Mouse (Mus musculus) embryonic facial prominence, embryonic 11.5 days (tissue): ENCODE results near the gene Lyst. TPM values are rescaled to one million over a fixed set of nuclear protein-coding genes. Genes with fewer than 3 reads are reported as not detected.
A peak's percentile ranks its signal among the peaks of the same experiment; 100 is the strongest.

ENCODE experiments used
- ATAC-seq: fragments of 200-750 bp; cut with Nextera tagmentation; replicated peaks from 2 replicates; pipeline ENCODE4 v1.8.0; 2017; ENCODE audit warnings: low read depth; ENCODE audit not compliant: insufficient number of reproducible peaks, low FRiP score, low TSS enrichment
- DNase-seq: peaks from one replicate; pipeline ENCODE4 v3.0.0-alpha.2; 2015; ENCODE audit warnings: low spot score
- H3K27ac ChIP-seq: fragments of 300-500 bp; sonication (generic); replicated peaks from 2 replicates; pipeline ENCODE4 v1.5.1; 2014; ENCODE audit warnings: mild to moderate bottlenecking, low read depth, low read length, control low read depth
- H3K27me3 ChIP-seq: fragments of 300-500 bp; sonication (generic); 2 replicates; pipeline ENCODE4 v1.6.1; 2014; ENCODE audit warnings: mild to moderate bottlenecking, low read length, moderate library complexity, mixed read lengths; ENCODE audit not compliant: control insufficient read depth, insufficient read depth
- H3K36me3 ChIP-seq: fragments of 300-500 bp; sonication (generic); replicated peaks from 2 replicates; pipeline ENCODE4 v1.6.1; 2014; ENCODE audit warnings: low read depth, mild to moderate bottlenecking, low read length, moderate library complexity, mixed read lengths; ENCODE audit not compliant: control insufficient read depth, insufficient read depth
- H3K4me1 ChIP-seq: fragments of 300-500 bp; sonication (generic); 2 replicates; pipeline ENCODE4 v1.6.1; 2014; ENCODE audit warnings: low read length, mixed read lengths; ENCODE audit not compliant: control insufficient read depth, insufficient read depth
- H3K4me2 ChIP-seq: fragments of 300-500 bp; sonication (generic); 2 replicates; pipeline ENCODE4 v1.6.1; 2014; ENCODE audit warnings: low read depth, mild to moderate bottlenecking, control low read depth, low read length, moderate library complexity
- H3K4me3 ChIP-seq: fragments of 300-500 bp; sonication (generic); 2 replicates; pipeline ENCODE4 v1.5.1; 2014; ENCODE audit warnings: low read depth, low read length, control low read depth
- H3K9ac ChIP-seq: fragments of 300-500 bp; sonication (generic); replicated peaks from 2 replicates; pipeline ENCODE4 v1.6.1; 2014; ENCODE audit warnings: mild to moderate bottlenecking, control low read depth, low read length
- H3K9me3 ChIP-seq: fragments of 300-500 bp; sonication (generic); replicated peaks from 2 replicates; pipeline ENCODE4 v1.6.1; 2016; ENCODE audit warnings: mild to moderate bottlenecking, low read length, inconsistent platforms, mixed read lengths; ENCODE audit not compliant: control insufficient read depth
- WGBS: fragments of 180-500 bp; shearing (Covaris S2); extraction: QIAGEN DNeasy Blood & Tissue Kit; methylation state at CpG from one replicate; pipeline ENCODE4 v1.1.7; 2014; 5-methylcytosine and 5-hydroxymethylcytosine counted together
- polyA plus RNA-seq: library from polyadenylated mRNA; unstranded; fragments of >200 nt; fragmentation: Nextera tagmentation; extraction: Ambion mirVana; gene quantifications from 2 replicates; pipeline ENCODE4 v1.2.1, GENCODE M21; 2014

Gene Lyst
- polyA plus RNA-seq, 1 experiment from 2014 or later = 1.6 TPM

DNA sequence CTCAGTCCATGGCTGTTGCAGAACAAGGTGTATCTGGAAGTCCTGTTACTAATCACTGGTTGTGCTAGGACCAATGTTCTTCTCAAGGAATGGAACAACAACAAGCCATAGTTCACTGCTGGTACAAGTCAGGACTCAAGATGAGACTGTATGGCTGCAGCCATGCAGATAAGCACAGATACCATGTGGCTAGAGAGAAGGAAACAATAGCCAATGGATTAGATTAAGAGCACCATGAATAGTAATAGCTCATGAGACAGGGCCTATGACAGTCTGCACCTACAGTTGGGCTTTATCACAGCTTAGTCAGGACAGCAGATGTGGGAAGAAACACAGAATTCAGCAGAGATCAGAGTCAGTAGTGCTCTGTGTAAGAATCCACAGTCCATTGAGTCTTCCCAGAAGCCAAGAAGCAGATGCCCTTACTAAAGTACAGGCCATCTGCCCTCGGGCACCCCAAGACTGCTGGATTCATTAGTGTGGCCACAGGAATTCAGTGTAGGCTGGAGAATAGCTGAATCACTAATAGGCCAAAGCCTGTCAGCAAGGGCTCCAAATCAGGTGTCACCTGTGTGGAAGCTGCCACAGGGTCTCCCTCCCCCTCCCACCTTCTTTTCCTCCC is 188.8 kb downstream of the Lyst start:
- no peak overlapping the region for H3K4me2 ChIP-seq
- no peak for ATAC-seq
- WGBS = 90% methylated on average over 1 of the region's 1 CpGs
- no peak overlapping the region for H3K27ac ChIP-seq
- no peaks in the 10 kb centered on the region for H3K36me3 ChIP-seq
- no peak overlapping the region for H3K9ac ChIP-seq
- no peaks in the 10 kb centered on the region for H3K4me1 ChIP-seq
- DNase-seq = no peak
- H3K4me3 ChIP-seq = no peak overlapping the region
- H3K9me3 ChIP-seq = no peaks in the 10 kb centered on the region
- peaks cover 1% of the 10 kb centered on the region for H3K27me3 ChIP-seq

DNA sequence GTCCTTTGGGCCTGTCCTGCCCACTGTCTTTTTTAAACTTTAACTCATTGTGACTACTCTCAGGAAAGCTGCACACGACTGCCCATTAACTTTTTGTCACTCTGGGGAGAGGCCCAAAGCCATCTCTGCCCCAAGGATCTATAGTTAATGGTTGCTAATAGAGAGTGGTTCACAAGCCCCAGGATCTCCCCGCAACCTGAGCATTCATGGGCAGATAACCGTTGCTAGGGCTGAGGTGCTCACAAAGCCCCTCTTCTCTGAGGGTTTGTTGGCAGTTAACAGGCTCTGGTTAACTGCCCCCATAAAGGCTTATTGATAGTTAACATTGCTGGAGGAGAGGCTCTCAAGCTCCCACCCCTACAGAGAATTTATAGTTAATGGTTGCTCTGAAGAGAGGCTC is 190.1 kb downstream of the Lyst start:
- Histone ChIP-seq H3K4me1 (0 out of 2 replicates have a peak, but pooled peaks cover 5% of the 10 kb centered on the region), H3K9ac (no peak overlapping the region), H3K36me3 (no peaks in the 10 kb centered on the region), H3K27ac (no peak overlapping the region), H3K27me3 (peaks cover 11% of the 10 kb centered on the region), H3K4me2 (no peak overlapping the region), H3K9me3 (no peaks in the 10 kb centered on the region), H3K4me3 (no peak overlapping the region)
- DNase-seq = no peak
- no peak for ATAC-seq
- WGBS = 81% methylated on average over 3 of the region's 3 CpGs

DNA sequence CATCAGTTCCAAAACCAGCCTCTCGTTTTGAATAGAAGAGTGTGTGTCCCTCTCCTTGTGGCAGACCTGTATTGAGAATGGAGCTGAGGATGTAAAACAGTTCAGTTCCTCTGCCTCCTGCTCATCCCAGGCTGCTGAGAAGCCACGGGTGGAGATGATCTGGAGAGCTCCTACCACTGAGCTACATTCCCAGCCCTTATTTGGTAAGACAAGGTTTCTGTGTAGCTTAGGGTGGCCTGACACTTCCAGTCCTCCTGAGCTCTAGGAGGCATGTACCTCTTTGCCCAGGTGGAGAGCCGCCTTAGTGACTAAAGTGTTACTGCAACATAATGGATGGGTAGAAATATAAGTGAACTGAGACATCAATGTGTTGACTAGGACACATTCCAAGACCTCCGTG is 190.8 kb downstream of the Lyst start:
- WGBS = 82% methylated on average over 4 of the region's 4 CpGs
- 0 out of 2 replicates have a peak, but pooled peaks cover 5% of the 10 kb centered on the region for H3K4me1 ChIP-seq
- no peak overlapping the region for H3K4me3 ChIP-seq
- H3K27ac ChIP-seq = no peak overlapping the region
- H3K36me3 ChIP-seq = no peaks in the 10 kb centered on the region
- peaks cover 18% of the 10 kb centered on the region for H3K27me3 ChIP-seq
- no peaks in the 10 kb centered on the region for H3K9me3 ChIP-seq
- no peak for DNase-seq
- ATAC-seq = no peak
- H3K9ac ChIP-seq = no peak overlapping the region
- no peak overlapping the region for H3K4me2 ChIP-seq

GRCm38 (mm10) chr13:13783296-13783695 is 193.1 kb downstream of the Lyst start:
- Histone ChIP-seq H3K4me3 (no peak overlapping the region), H3K4me1 (0 out of 2 replicates have a peak, but pooled peaks cover 5% of the 10 kb centered on the region), H3K9me3 (no peaks in the 10 kb centered on the region), H3K27me3 (peaks cover 21% of the 10 kb centered on the region), H3K9ac (no peak overlapping the region), H3K36me3 (no peaks in the 10 kb centered on the region), H3K4me2 (no peak overlapping the region; the same call in 1 of the 2 replicates), H3K27ac (no peak overlapping the region)
- no peak for DNase-seq
- 51% methylated on average over 7 of the region's 7 CpGs for WGBS
- no peak for ATAC-seq

DNA sequence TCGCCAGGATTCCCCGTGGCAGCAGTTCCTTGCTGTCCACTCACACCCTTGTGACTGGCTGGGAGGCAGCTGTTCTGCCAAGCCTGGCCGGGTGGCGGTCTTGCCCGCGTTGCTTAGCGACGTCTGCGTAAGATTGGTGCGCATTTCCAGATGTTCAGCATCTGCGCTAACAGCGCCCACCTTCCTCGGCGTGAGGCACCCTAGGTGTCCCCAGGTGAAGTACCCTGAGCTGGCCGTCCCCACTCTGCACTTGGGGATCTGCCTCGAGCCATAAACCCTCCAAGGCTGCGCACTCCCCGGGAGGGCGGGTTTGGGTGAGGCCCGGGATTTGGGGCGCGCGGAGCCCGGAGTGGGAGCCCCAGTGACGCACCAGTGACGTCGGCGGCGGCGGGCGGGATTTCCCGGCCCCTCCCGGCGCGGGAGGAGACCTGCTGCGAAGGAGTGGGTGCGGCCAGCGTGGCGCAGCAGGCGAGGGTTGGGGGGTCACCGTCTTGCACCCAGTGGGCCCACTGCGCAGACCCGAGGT is 193.8 kb downstream of the Lyst start, which contains the start of gene Gng4:
Gene Gng4, plus strand, starts transcription at position 166 of the 526 bp plus-strand sequence.
- DNase-seq (peak; percentile 66), ATAC-seq (peak; percentile 71)
- Histone ChIP-seq H3K9me3 (no peaks in the 10 kb centered on the region), H3K27ac (no peak within 1 kb of the TSS), H3K4me1 (0 out of 2 replicates have a peak, but pooled peaks cover 5% of the 10 kb centered on the region), H3K36me3 (no peaks in the 10 kb centered on the region), H3K4me3 (peak within 1 kb of the TSS; percentile 53), H3K4me2 (peak within 1 kb of the TSS; percentile 95), H3K27me3 (peaks cover 21% of the 10 kb centered on the region), H3K9ac (peak within 1 kb of the TSS; percentile 34)
- WGBS = under 1% methylated on average over 43 of the region's 43 CpGs

GRCm38 (mm10) chr13:13784420-13784936 is 194.3 kb downstream of the Lyst start:
- 0 out of 2 replicates have a peak, but pooled peaks cover 5% of the 10 kb centered on the region for H3K4me1 ChIP-seq
- H3K36me3 ChIP-seq = no peaks in the 10 kb centered on the region
- H3K4me3 ChIP-seq = peak overlapping the region; percentile 53
- WGBS = 1% methylated on average over 46 of the region's 59 CpGs
- no peak overlapping the region for H3K27ac ChIP-seq
- peak; percentile 27 for DNase-seq
- peaks cover 21% of the 10 kb centered on the region for H3K27me3 ChIP-seq
- no peaks in the 10 kb centered on the region for H3K9me3 ChIP-seq
- H3K4me2 ChIP-seq = peak overlapping the region; percentile 95
- ATAC-seq = peak; percentile 69
- peak overlapping the region; percentile 34 for H3K9ac ChIP-seq

DNA sequence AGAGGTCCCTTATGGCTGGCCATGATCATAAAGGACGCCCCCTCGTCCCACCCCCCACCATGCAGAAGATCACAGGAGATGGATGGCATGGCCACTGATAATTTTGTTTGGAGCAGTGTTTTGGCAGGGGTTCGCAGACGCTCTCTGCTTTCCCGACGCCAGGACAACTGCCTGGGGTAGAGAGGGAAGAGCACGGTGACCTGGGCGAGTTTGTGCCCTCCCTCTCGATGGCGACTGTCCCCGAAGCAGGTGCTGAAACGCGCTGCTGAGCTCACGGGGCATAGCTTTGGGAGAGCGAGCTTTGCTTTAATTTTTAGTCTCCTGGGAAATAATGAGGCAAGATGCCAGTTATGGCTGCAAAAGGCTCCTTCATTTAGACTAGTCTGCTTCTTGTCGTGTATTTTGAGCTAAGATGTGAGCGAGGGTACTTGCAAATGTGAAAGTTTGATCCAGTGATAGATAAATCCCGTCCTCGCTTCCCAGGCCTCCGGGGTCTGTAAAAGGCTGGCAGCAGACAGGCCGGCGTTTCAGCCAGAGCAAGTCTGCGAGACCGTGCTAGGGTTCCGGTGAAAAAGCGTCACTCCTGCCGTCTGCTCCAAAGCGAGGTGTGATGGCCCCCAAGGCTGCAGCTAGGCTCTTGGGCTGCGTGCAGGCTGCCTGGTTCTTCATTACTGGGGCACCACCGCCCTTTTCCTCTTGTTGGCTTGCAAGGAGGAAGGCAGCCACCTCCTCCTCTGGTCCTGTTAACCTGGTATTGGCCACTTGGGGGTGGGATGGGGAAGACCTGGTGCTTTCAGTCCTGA is 195.0 kb downstream of the Lyst start:
- Histone ChIP-seq H3K27me3 (peaks cover 21% of the 10 kb centered on the region), H3K9ac (no peak overlapping the region)
- no peak for ATAC-seq

More for the DNA sequence above, 195.0 kb downstream of the Lyst start:
- Histone ChIP-seq H3K4me1 (0 out of 2 replicates have a peak, but pooled peaks cover 5% of the 10 kb centered on the region), H3K27ac (no peak overlapping the region), H3K36me3 (no peaks in the 10 kb centered on the region), H3K4me3 (peak overlapping the region; percentile 53), H3K4me2 (peak overlapping the region; percentile 95), H3K9me3 (no peaks in the 10 kb centered on the region)
- peak; percentile 64 for DNase-seq
- 2% methylated on average over 30 of the region's 30 CpGs for WGBS
